Mouse (Mus musculus): Measurements from ENCODE around the gene Spock1.
"Not testable (repeated sequence)": the region's sequence is repeated elsewhere in the genome, so short reads cannot be mapped to it uniquely, and the experiment has no call there.

The Spock1 gene

DNA sequence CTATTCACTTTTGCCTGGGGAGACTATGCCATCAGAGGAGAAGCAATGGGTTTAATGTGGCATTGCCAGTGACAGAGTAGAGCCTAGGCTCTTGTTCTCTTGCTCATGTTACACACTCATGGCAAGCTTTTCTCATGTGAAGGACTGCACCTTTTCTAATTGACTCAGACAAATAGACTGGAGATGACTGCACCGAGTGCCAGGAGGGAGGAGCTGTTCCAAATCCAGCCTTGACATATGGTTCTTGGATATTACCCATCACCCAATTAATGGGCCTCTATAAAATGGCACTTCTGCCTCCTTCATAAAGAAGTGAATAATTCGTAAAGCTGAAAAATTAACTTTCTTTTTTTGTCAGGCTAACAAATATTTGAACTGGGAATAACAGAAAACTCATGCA lies 259.3 kb downstream of the Spock1 start:
- DNase-seq = no peak

DNA sequence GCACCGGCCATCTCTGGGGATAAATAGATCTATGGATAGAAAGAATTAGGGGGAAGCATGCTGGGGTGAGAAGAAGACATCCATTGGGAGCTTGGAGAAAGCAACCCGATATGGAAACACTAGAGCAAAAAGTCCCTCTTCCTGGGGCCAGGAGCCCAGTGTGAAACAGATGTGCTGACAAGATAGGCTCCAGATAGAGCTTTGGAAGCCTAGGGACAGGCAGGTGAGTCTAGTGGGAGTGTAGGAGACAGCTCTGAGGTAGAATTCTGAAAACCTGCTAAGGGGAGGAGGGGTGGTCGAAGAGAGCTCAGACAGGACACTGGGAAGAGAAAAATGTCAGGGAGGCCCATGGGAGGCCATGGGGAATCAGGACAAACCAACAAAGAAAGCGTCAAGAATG lies 260.7 kb downstream of the Spock1 start:
- DNase-seq = no peak

DNA sequence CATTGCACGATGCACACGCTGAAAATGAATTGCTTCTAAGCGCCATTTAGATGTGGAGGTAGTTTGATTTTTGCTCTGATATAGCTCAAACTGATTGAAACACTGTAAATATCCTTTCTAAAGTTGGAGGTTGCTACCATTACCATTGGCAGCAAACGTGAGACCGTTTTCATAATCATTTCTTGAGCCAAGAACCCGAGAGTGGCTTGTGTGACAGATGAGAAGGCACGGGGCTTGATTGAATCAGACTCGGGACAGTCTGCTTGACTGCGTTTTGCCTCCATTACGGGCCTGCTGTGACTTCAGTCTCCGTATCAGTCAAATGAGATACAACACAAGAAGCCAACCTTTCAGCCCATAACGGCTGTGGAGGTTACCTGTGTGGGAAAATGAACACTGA lies 265.1 kb downstream of the Spock1 start:
- no peak for DNase-seq

DNA sequence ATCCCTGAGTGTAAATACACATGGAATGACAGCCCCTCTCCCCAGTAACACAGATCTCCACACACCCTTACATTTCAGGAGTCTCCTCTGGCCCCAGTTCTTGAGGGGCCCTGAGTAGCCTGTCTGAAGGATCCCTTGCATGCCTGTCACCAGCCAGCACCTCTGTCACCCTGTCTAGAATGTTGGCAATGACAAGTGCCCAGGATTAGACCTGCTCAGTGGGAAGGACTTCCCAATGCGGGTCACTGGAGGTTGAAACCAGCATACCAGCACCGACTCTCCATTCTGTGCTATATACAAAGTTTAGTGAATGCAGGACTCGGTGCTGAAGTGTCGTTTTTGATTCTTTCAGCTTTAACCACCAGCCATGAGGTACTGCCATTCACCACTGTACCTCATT lies 266.5 kb downstream of the Spock1 start:
- no peak for DNase-seq

DNA sequence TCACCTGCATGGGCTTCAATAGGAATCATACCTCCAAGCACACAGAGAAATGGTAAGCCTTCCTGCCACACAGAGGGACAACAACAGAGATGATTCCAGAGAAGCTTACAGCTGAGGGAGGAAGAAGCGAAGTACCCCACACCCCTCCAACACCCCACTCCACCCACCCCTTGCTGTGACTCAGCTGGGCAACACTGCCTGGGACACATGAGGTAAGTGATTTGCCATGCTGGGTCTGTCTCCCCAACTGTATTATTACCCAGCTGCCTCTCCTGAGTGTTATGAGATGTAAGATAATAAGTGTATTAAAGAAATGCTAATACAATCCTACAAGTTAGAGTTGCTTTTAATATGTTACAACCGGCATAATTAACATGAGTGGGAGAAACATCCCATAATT lies 267.2 kb downstream of the Spock1 start:
- no peak for DNase-seq

DNA sequence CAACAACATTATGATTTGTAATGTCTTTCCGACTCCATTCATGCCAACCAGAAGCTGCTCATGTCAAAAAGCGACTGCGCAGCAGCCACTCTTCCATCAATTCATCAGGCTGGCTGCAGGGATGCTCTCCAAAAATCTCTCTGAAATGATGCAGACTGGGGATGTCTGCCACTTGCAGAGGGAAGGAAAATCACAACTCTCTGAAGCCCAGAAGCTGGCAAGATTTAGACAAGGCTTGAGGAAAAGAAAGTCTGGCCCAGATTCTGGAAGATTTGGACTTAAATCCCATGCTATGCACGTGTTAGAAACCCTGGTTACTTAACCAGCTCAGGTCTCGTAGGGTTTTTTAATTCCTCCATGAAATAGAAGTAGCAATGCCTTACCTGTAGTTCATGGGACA lies 269.3 kb downstream of the Spock1 start:
- DNase-seq = no peak

DNA sequence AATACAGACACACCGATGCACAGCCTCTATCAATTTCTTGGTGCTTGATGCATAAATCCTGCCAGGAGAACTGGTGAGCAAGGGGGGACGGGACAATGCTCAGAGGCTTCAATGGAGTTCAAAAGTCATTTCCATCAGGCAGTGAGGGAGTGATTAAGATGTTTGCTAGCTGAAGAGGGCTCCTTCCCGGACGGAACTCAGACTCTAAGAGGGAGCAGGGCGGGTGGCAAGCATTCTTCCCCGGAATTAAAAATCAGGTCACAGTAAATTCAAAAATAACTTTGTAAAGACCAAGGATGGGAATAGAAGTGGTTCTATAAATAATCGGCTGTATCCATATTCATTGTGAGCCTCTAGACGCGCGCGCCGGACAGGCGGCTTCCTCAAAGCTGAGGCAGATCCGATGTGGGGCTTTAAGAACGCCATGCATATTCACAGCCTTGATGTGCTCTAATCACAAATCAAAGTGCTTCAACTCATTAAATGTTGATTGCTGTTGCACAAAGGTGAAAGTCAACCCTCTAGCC lies 270.5 kb downstream of the Spock1 start:
- no peak for DNase-seq

DNA sequence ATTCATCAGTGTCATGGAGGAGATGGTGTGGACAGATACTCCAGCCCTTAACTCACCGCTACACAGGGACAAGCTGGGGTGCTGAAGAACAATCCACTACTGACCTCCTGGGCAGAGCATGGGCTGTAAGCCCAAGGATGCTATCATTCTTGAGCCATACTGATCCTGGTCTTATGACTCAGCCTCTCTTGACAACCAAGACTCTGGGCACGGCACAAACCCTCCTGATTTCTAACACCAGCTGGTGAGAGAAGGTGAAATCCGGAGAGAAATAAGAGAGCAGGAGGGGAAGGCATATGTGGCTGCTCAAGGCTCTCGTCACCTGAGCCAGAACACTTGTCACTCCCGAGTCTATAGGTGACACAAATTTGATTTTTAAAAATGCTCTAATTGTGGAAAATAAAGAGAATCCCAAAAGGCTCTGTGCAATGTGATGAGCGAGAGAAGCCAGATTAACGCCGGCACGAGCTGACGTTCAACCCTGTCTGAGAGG lies 271.0 kb downstream of the Spock1 start:
- DNase-seq = no peak

DNA sequence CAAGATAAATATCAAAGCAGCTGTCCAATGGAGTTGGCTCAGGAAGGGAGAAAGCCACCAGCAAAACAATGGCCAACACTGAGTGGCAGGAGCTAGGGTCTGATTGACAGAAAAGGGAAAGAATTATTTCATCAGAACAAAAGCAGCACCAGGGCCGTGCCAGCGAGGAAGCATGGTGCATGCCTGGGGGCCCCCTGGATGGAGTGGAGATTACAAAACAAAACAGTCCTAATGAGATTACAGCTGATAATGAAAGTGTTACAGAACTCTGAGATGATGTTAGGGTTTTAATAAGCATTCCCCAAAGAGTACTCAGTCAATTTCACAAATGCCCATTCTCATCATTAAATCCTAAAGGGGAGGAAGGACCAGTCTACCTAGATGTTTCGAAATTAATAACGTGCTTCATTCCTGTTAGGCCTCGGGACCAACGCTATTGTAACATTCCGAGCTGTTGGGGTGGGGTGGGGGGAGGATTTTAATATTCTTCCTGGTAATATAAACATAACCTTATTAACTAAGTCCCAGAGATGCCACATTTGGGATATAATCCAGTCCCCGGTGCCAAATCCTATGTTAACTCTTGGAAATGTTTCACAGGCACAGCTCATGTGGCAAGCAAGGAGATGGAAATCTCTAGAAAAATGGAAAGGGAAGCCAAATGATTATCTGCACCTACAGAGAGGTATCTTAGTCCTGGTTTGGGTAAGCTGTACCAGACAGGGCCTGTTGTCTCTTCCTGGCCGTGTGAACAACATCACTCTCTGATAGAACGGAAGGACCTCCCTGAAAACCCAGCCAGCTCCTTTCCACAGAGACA lies 271.7 kb downstream of the Spock1 start:
- no peak for DNase-seq

DNA sequence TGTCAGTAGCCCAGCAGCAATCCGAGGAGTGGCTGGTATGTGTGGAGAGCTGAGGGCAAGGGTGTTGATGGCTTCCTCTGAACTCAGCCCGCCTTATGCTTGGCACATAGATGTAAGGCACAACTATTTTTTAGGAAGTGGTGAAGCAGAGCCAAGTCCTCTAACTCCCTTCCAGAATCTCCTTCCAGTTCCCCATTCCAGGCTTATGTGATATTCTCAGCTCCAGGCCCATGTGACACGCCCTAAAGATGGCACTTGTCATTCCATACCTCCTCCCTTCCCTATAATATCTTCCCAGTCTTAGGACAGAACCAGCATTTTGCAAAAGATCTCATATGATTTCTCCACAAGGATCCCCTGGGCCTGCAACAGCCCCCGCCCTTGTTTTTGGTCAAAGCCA lies 277.6 kb downstream of the Spock1 start:
- DNase-seq = no peak

DNA sequence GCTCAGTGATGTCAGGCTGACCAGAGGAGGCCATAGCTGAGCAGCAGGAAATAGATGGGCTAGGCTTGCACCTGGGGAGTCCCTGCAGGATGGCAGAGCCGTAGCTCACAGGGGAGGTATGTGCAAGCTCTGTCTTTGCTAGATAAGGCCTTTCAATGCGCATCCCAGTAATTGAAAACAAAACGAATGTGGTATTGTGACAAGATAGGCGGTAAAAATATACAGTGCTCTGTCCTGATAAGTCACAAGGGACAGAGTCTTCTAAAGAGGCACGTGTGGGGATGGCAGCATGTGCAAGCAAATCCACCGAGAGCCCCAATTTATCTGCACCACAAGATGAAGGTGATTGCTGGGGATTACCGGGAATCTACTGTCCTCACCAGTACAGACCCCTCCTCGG lies 279.9 kb downstream of the Spock1 start:
- no peak for DNase-seq

DNA sequence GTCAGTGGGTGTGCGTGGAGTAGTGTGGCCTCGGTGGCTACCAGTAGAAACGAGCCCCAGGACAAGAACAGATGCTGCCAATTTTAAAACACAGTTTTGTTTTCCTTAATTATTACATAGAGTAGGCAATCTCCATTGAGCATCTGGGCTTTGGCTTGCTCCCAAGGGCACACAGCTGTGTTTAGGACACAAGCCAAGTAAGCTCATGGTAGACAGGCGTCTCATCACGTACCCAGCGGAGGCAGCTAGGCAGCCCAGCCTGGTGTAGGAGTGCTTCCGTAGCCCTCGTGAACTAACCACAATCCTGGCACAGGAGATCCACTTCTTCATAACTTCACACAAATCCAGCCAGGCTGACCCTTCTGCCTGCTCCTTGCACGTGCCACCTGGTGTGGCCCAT lies 281.7 kb downstream of the Spock1 start:
- no peak for DNase-seq

DNA sequence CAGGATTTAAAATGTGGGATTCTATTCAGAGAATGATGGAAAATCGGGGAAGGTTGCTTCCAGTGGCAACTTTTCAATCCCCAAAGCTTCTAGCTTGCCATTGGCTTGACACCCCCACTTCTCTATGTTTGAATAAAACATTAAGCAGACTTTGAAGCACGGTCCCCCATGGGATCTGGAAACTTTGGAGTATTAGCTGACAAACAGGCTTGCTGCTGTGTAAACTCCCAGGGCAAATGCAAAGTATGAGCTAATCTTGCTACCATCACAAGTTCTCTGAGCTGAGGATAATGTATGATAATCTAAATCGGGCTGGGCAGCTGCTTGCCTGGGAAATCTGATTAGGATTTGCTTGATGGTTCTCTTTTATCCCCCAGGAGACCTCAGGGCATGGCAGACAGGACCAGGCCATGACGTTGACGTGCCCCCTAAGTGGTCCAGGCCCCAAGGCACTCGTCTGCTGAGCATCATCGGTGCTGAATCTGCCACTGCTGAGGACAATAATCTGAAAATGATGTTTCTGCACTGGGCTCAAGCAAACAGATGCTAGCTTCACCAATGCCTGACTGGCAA lies 284.1 kb downstream of the Spock1 start:
- DNase-seq = no peak

DNA sequence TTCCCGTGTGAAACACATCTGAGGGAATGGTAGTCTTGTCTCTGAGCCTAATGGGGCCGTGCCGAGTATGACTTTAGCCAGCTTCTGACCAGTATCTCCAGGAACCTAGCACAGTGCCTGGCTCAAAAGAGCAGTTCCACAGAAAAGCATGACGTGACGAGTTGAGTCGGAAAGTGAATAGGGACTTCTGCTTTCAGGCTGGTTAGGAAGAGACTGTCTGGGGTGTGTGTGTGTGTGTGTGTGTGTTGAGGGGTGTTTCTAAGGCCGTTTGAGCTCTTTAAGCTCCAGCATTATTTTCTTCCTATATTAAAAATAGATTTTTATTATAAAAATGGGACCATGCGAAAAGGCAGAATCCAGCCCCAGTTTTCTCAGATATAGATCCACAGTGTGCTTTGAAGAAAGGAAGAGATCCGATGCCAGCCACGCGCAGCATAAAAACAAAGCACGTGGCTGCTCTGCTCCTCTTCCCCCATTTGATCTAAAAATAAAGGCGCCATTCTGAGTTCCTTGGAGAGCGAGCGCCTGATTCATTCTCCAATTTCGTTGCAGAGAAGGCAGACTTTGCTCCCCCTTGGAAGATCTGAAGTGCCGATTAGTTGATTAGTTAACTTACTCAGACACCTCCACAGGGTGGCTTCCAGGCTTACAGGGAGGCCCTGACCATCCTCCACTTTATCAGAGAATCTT lies 288.9 kb downstream of the Spock1 start:
- no peak for DNase-seq

DNA sequence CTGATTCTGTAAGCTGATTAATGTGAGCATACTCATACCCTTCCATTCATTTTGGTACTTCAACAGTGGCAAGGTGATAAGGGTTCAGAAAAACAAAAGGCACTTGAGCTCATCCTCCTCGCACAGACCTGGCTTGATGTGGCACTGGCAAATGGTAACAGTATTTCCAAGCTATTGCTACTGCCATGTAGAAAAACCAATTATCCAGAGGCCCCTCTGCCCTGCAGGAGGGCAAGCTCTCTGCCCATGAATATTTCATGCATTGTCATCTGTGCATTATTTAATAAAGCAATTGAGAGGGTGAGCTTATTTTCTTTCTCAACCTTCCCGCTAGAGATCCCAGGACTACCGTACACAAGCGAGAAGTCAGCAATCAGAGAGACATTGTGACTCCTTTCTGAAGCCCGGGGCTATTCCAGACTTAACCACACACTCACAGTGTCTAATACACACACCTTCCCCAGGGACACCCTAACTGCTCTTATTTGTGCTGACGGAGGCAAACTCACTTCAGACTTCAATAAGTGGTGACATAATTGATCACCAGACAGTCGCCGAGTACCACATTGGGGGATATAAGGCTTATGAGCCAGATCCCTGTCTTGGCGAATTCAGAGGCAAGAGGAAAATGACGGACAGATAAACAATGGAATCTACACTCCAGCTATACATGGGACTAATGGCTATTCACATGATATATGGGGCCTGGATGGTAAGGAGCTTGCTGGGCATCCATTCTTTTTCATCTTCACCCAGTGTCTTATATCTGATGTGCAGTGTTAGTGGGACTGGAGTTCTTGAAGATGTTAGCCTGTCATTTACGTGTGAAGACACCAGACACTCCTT lies 296.6 kb downstream of the Spock1 start:
- DNase-seq = no peak

DNA sequence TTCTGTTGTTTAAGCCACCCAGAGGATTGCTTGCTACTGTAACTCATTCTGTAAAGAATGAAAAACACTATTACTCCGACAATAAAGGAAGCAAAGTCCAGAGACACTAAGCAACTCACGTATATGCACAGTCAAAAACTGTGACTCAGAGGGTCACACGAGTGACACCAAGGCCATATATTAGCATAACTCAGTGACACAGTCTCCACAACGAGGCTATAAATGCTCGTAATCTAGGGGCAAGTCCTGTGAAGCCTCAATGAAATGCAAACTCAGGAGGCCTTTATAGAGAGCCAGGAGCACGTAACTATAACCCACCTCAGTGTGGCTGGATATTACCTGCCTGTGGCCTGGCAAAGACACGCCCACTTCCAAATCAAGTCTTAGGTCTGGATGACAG lies 298.2 kb downstream of the Spock1 start:
- DNase-seq = no peak

DNA sequence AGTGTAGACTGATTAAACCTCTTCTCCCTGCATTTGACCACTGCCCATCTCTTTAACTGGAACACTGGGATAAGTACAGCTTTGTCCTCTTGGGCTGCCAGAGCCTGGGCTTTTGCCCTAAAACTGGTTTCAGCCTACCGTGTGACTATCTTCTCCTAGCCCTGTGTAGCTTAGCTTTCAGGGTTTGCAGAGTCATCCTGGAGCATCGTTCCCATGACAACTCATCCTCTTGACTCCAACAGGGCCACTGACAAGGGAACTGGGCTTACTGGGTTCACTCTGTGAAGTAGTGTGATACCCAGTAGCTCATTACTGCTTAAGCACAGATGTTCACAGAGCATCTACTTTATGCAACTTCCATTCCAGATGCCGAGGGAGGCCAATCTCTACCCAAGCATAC lies 303.7 kb downstream of the Spock1 start:
- DNase-seq = no peak

DNA sequence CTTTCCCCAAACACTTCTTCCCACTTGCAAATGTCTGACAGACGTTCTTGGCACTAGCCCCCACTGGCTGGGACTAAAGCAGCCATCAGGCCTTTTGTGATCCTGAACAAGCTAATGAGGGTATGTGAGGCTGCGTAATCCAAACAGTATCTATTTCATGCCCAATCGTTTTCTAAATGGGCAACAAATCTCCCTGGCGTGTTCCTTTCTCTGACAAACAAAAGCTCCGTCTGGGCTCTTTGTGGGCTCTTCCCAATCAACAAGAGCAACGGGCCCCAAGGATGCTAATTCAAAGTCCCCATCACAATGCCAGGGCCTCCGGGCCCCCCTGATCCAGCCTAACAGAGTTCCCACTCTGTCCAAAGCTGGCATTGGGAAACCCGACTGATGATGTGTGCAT lies 304.9 kb downstream of the Spock1 start:
- DNase-seq = no peak

DNA sequence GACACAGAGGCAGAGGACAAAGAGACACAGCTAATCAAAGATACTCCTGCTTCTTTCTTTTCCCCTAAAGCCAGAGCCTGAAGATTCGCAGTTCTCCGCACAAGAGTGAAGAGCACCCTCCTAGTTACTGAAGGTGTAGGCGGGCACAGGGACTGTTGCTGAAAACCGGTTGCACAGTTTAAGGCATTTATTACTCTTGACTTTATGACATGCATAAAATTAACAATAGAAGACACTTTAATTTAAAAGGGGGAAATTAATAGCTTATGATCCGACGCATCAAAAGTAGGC lies 312.4 kb downstream of the Spock1 start:
- no peak for DNase-seq

DNA sequence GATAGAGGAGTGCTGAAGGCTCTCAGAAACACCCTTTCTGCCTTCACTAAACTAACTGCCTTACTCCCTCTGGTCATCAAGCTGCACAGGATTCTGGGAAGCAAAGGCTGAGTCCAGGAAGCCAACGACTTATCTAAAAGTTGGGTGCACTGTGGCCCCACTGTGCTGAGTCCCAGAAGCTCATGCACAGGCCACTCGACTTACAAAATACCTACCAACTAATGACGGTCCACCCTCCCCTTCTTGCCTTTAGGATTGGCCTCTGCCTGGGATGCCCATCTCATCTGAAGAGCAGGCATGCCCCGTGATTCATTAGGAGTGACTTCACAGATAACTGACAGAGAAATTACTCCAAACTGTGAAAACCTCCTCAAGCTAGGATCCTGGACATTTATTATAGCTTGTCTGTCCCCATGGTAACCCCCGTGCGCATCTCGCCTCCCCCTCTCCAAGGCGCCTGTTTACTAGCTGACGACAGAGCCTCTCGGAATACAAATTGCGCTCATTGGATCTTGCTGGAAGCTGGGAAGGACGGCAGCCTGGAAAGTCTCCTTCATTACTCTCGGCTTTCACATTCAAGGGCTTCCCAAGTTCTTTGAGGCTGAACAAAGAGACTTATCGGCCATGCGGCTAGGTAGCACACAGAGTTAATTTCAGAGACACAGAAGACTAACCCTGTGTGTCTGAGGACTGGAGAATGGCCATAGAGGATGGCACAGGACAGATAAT lies 312.9 kb downstream of the Spock1 start:
- no peak for DNase-seq

DNA sequence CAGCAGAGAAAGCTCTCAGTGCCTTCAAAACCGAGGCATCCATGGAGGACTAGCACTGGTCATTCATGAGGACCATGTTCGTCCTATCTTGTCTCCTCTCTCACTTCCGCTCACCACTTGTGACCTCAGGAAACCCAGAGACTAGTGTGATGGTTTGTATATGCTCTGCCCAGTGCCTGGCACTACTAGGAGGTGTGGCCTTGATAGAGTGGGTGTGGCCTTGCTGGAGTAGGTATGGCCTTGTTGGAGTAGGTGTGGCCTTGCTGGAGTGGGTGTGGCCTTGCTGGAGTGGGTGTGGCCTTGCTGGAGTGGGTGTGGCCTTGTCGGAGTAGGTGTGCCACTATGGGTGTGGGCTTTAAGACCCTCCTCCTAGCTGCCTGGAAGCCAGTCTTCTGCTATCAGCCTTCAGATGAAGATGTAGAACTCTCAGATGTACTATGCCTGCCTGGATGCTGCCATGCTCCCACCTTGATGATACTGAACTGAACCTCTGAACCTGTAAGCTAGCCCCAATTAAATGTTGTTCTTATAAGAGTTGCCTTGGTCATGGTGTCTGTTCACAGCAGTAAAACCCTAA lies 318.7 kb downstream of the Spock1 start:
- DNase-seq = not testable (repeated sequence)
